Mouse (Mus musculus): ENCODE results near the gene Gm20917. TPM values are rescaled to one million over a fixed set of nuclear protein-coding genes. Genes with fewer than 3 reads are reported as not detected.
"Not testable (repeated sequence)": the region's sequence is repeated elsewhere in the genome, so short reads cannot be mapped to it uniquely, and the experiment has no call there.

Gm20917 gene
- not detected in 2 replicates for polyA plus RNA-seq (2014; fragmentation: Nextera tagmentation; extraction: Ambion mirVana)

DNA sequence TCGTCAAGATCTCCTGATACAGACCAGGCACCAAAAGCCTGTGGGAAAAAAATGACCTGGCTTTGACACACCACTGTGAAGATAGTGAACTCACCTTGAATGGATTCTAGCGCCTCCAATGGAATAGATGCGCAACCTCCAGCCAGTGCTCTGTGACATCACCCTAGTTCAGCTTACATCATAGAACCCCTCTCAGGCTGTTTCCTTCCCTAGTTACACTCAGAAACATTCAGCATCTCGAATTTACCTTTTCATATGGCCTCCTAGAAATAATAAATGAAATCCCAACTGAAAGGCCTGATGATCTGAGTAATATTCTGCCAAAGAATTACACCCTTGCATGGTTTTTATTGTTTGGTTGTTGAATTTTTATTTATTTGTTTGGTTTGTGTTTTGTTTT lies at the start of gene Gm20917:
Gene Gm20917, minus strand, starts transcription at position 101 of the 400 bp plus-strand sequence.
- not testable (repeated sequence) for H3K9ac ChIP-seq; H3K27ac ChIP-seq (ENCODE audit: low read depth); H3K4me3 ChIP-seq (ENCODE audit: low read depth, low read length); H3K9me3 ChIP-seq (ENCODE audit: low read depth, low read length); H3K4me1 ChIP-seq (ENCODE audit: insufficient read depth); DNase-seq; H3K4me2 ChIP-seq; ATAC-seq (ENCODE audit: insufficient read depth); H3K36me3 ChIP-seq (ENCODE audit: insufficient read depth); H3K27me3 ChIP-seq (ENCODE audit: insufficient read depth, low read length)
- no CpG with 5 or more reads among the region's 4 CpGs for WGBS

Other genes with a start within 250 kb of the Gm20917 start
- not detected in 2 replicates for gene Gm20916, start 168.4 kb upstream of the Gm20917 start, polyA plus RNA-seq (2014; fragmentation: Nextera tagmentation; extraction: Ambion mirVana)

All from lung, embryonic 14.5 days (tissue).